Mouse (Mus musculus) embryonic fibroblast, embryonic 13.5 days (primary cell): ENCODE measurements around the gene Psme2b.
"Not testable (repeated sequence)": the region's sequence is repeated elsewhere in the genome, so short reads cannot be mapped to it uniquely, and the experiment has no call there.

Source experiments
- CTCF ChIP-seq: IDR thresholded peaks from 2 replicates; pipeline ENCODE4 v1.5.1; 2011; ENCODE audit warnings: mild to moderate bottlenecking, control low read depth, low read length, moderate library complexity, borderline replicate concordance; ENCODE audit not compliant: insufficient read depth
- POLR2A ChIP-seq: IDR thresholded peaks from 2 replicates; pipeline ENCODE4 v1.6.1; 2011; ENCODE audit warnings: low read depth, mild to moderate bottlenecking, control low read depth, low read length, moderate library complexity

- TF ChIP-seq CTCF, POLR2A: not testable (repeated sequence)
These were observed 45.1 kb downstream of the Psme2b start for GRCm38 (mm10) chr11:48900654-48901566.
